Mouse (Mus musculus) cerebellum, adult 2 months (tissue): ENCODE data around the gene Lhb.

Experiments
- CTCF ChIP-seq: fragments of 200-500 bp; IDR thresholded peaks from 2 replicates; pipeline ENCODE4 v1.5.1; 2011; ENCODE audit warnings: low read depth, mild to moderate bottlenecking, control low read depth, low read length, moderate library complexity, borderline replicate concordance; ENCODE audit not compliant: insufficient read depth
- POLR2A ChIP-seq: fragments of 200-500 bp; IDR thresholded peaks from 2 replicates; pipeline ENCODE4 v1.6.1; 2011; ENCODE audit warnings: low read length, control low read depth, borderline replicate concordance; ENCODE audit not compliant: insufficient read depth

GRCm38 (mm10) chr7:45466283-45467089 lies 45.9 kb downstream of the Lhb start, which contains the start of gene Bax:
- TF ChIP-seq POLR2A (peak; percentile 90), CTCF (no peak)
